14 mouse cellular contexts compared by ENCODE assay signal in the genomic region with DNA sequence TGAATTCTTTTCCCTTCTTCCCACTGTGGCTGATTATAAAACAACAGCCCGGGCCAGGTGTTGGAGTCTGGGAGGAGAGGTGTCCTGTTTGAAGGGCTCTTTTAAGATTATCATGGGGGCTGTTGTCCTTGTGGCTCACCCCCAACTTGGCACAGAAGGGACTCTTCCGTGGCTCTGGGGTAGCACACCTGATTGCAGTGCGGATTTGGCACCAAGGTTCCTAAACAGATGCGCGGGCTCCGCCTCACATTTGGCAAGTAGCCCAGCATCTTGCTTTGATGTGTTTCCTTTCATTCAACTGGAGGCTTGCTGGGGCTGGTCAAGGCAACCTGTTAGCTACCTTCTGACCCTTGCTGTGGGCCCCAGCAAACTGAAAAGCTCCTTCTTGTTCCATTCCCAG.
DNase-seq lines count a peak whose midpoint lies in the region; ATAC-seq and TF ChIP-seq lines count a peak whose summit lies in the region.
"Had no signal": no experiment of that assay in that cellular context is flagged by ENCODE, and none has a peak within 500 bp of the region (broad histone marks: within the 10 kb centered on the region; RNA-seq: fewer than 3 reads in every experiment).

No protein-coding gene starts in this region.

- no peak overlapping the region for H3K4me3 ChIP-seq in midbrain, postnatal 0 days (ENCODE audit: low read depth, low read length)
- H3K4me3 ChIP-seq in midbrain, embryonic 10.5 days = no peak overlapping the region
- H3K4me3 ChIP-seq: liver, embryonic 15.5 days; myocyte had no signal

- ATAC-seq in midbrain, postnatal 0 days (ENCODE audit: low FRiP score) = no peak

- no peak overlapping the region for H3K9ac ChIP-seq in midbrain, postnatal 0 days (replicated peaks; ENCODE audit: low read length, poor library complexity, severe bottlenecking)
- H3K9ac ChIP-seq: liver, embryonic 15.5 days had no signal

- H3K27ac ChIP-seq in midbrain, postnatal 0 days (ENCODE audit: low read depth, low read length) = no peak overlapping the region
- no peak overlapping the region for H3K27ac ChIP-seq in midbrain, embryonic 10.5 days (replicated peaks)
- H3K27ac ChIP-seq: liver, embryonic 15.5 days had no signal

- TF ChIP-seq CTCF in midbrain, postnatal 0 days (IDR thresholded peaks at IDR 0.05) = no peak

- no peaks in the 10 kb centered on the region for H3K36me3 ChIP-seq in midbrain, postnatal 0 days (ENCODE audit: insufficient read depth, low read length)
- no peaks in the 10 kb centered on the region for H3K36me3 ChIP-seq in midbrain, embryonic 10.5 days
- H3K36me3 ChIP-seq: liver, embryonic 15.5 days had no signal

- peak; percentile 3 for DNase-seq in kidney, adult 9 months
- DNase-seq in kidney, adult 18-20 months = no peak
- DNase-seq in midbrain, postnatal 0 days (ENCODE audit: low spot score) = peak; percentile 39
- no peak for DNase-seq in midbrain, embryonic 10.5 days (ENCODE audit: low spot score)
- peak; percentile 1 for DNase-seq in brain, adult 2 months (ENCODE audit: low read depth, low spot score)
- DNase-seq in right cerebral cortex, postnatal 36 days (ENCODE audit: low spot score in 2 of 2) = no peak
- DNase-seq in cerebellum, postnatal 36 days = no peak
- DNase-seq: cerebellum, adult 9-11 months; gastrocnemius, postnatal 36 days; heart, postnatal 36 days; thymus, postnatal 4 days had no signal

- 59% methylated on average over 6 of the region's 6 CpGs for WGBS in midbrain, postnatal 0 days
- WGBS in midbrain, embryonic 10.5 days = 87% methylated on average over 6 of the region's 6 CpGs

- H3K4me1 ChIP-seq in midbrain, postnatal 0 days (ENCODE audit: insufficient read depth, low read length) = no peaks in the 10 kb centered on the region
- no peaks in the 10 kb centered on the region for H3K4me1 ChIP-seq in midbrain, embryonic 10.5 days
- H3K4me1 ChIP-seq: liver, embryonic 15.5 days had no signal

- H3K4me2 ChIP-seq in midbrain, postnatal 0 days (ENCODE audit: low read depth, low read length, poor library complexity, severe bottlenecking) = no peak overlapping the region
- H3K4me2 ChIP-seq: heart, embryonic 11.5 days; liver, embryonic 15.5 days had no signal

- H3K9me3 ChIP-seq in midbrain, postnatal 0 days (ENCODE audit: low read length) = no peaks in the 10 kb centered on the region
- H3K9me3 ChIP-seq in midbrain, embryonic 10.5 days (replicated peaks) = no peaks in the 10 kb centered on the region
- H3K9me3 ChIP-seq: liver, embryonic 15.5 days had no signal

- no peaks in the 10 kb centered on the region for H3K27me3 ChIP-seq in midbrain, postnatal 0 days (ENCODE audit: insufficient read depth, low read length)
- H3K27me3 ChIP-seq in midbrain, embryonic 10.5 days (ENCODE audit: low read depth, poor library complexity, severe bottlenecking) = no peaks in the 10 kb centered on the region
- H3K27me3 ChIP-seq: liver, embryonic 15.5 days had no signal

Comparison
In these comparisons a context has a peak if more than half of its experiments do, and no peak if none do; other contexts are left out.
1. DNase-seq: peak in kidney, adult 9 months (single experiment), midbrain, postnatal 0 days (single experiment) and brain, adult 2 months (single experiment); none in kidney, adult 18-20 months (single experiment), midbrain, embryonic 10.5 days (single experiment), right cerebral cortex, postnatal 36 days (0 of 2) and cerebellum, postnatal 36 days (0 of 2).